Mouse (Mus musculus) forebrain, embryonic 14.5 days (tissue): ENCODE measurements around the gene Lypd6. TPM values are rescaled to one million over a fixed set of nuclear protein-coding genes. Genes with fewer than 3 reads are reported as not detected.

Experiments
- ATAC-seq: fragments of 200-750 bp; cut with Nextera tagmentation; 2 replicates; pipeline ENCODE4 v1.8.0; 2017; ENCODE audit warnings: mild to moderate bottlenecking, moderate library complexity
- DNase-seq: peaks from one replicate; pipeline ENCODE4 v3.0.0-alpha.2; 2015; ENCODE audit warnings: low spot score
- H3K27ac ChIP-seq: fragments of 300-500 bp; sonication (generic); 2 replicates; pipeline ENCODE4 v1.5.1; 2014; ENCODE audit warnings: low read depth, mild to moderate bottlenecking, control low read depth, low read length, moderate library complexity
- H3K27me3 ChIP-seq: fragments of 300-500 bp; sonication (generic); replicated peaks from 2 replicates; pipeline ENCODE4 v1.6.1; 2014; ENCODE audit warnings: low read length, control low read depth, mixed read lengths; ENCODE audit not compliant: control insufficient read depth, insufficient read depth
- H3K36me3 ChIP-seq: fragments of 300-500 bp; sonication (generic); 2 replicates; pipeline ENCODE4 v1.6.1; 2014; ENCODE audit warnings: low read length, control low read depth; ENCODE audit not compliant: control insufficient read depth, insufficient read depth
- H3K4me1 ChIP-seq: fragments of 300-500 bp; sonication (generic); 2 replicates; pipeline ENCODE4 v1.6.1; 2014; ENCODE audit warnings: antibody characterized with exemption, low read length, control low read depth; ENCODE audit not compliant: control insufficient read depth, insufficient read depth
- H3K4me2 ChIP-seq: fragments of 300-500 bp; sonication (generic); 2 replicates; pipeline ENCODE4 v1.6.1; 2014; ENCODE audit warnings: mild to moderate bottlenecking, control low read depth, low read length
- H3K4me3 ChIP-seq: fragments of 300-500 bp; sonication (generic); 2 replicates; pipeline ENCODE4 v1.5.1; 2014; ENCODE audit warnings: low read depth, low read length, control low read depth
- H3K9ac ChIP-seq: fragments of 300-500 bp; sonication (generic); 2 replicates; pipeline ENCODE4 v1.6.1; 2014; ENCODE audit warnings: mild to moderate bottlenecking, low read length, control low read depth, moderate library complexity
- H3K9me3 ChIP-seq: fragments of 300-500 bp; sonication (generic); replicated peaks from 2 replicates; pipeline ENCODE4 v1.6.1; 2016; ENCODE audit warnings: low read length, control low read depth, mixed read lengths; ENCODE audit not compliant: control insufficient read depth
- WGBS: fragments of 180-500 bp; shearing (Covaris S2); extraction: QIAGEN DNeasy Blood & Tissue Kit; methylation state at CpG from one replicate; pipeline ENCODE4 v1.1.7; 2014; 5-methylcytosine and 5-hydroxymethylcytosine counted together
- polyA plus RNA-seq: library from polyadenylated mRNA; unstranded; fragments of >200 nt; fragmentation: Nextera tagmentation; extraction: Ambion mirVana; gene quantifications from 2 replicates; pipeline ENCODE4 v1.2.1, GENCODE M21; 2014

Gene Lypd6
- polyA plus RNA-seq, 1 experiment from 2014 or later = 16.5 TPM

- Histone ChIP-seq H3K9ac (no peak overlapping the region), H3K36me3 (no peaks in the 10 kb centered on the region), H3K9me3 (no peaks in the 10 kb centered on the region), H3K4me1 (no peaks in the 10 kb centered on the region; the same call in 1 of the 2 replicates), H3K27me3 (no peaks in the 10 kb centered on the region), H3K4me3 (no peak overlapping the region), H3K27ac (no peak overlapping the region), H3K4me2 (no peak overlapping the region)
- peak; percentile 32 for DNase-seq
- ATAC-seq = peak; percentile 69
- 39% methylated on average over 12 of the region's 12 CpGs for WGBS
Measured at GRCm38 (mm10) chr2:50173730-50174528, 107.7 kb downstream of the Lypd6 start.

GRCm38 (mm10) chr2:50175709-50176108, 109.5 kb downstream of the Lypd6 start:
- ATAC-seq = no peak
- WGBS = 66% methylated on average over 4 of the region's 4 CpGs
- Histone ChIP-seq H3K27ac (no peak overlapping the region), H3K9me3 (no peaks in the 10 kb centered on the region), H3K4me1 (no peaks in the 10 kb centered on the region; the same call in 1 of the 2 replicates), H3K27me3 (no peaks in the 10 kb centered on the region), H3K4me2 (no peak overlapping the region), H3K9ac (no peak overlapping the region), H3K4me3 (no peak overlapping the region), H3K36me3 (no peaks in the 10 kb centered on the region)
- DNase-seq = no peak

- Histone ChIP-seq H3K4me2 (no peak overlapping the region), H3K27me3 (no peaks in the 10 kb centered on the region), H3K4me3 (no peak overlapping the region), H3K9ac (no peak overlapping the region), H3K27ac (no peak overlapping the region), H3K4me1 (no peaks in the 10 kb centered on the region; the same call in 1 of the 2 replicates), H3K9me3 (no peaks in the 10 kb centered on the region), H3K36me3 (no peaks in the 10 kb centered on the region)
- WGBS = 63% methylated on average over 5 of the region's 5 CpGs
- peak; percentile 59 for DNase-seq
- ATAC-seq = peak; percentile 65; the same call in 1 of the 2 replicates
Measured at GRCm38 (mm10) chr2:50179164-50179563, 112.9 kb downstream of the Lypd6 start.

- H3K27me3 ChIP-seq = no peaks in the 10 kb centered on the region
- H3K4me1 ChIP-seq = no peaks in the 10 kb centered on the region
- WGBS = 92% methylated on average over 3 of the region's 3 CpGs
- H3K9me3 ChIP-seq = no peaks in the 10 kb centered on the region
- no peak for ATAC-seq
- H3K36me3 ChIP-seq = no peaks in the 10 kb centered on the region
- H3K4me2 ChIP-seq = no peak overlapping the region
- H3K27ac ChIP-seq = no peak overlapping the region
- no peak for DNase-seq
- H3K4me3 ChIP-seq = no peak overlapping the region
- no peak overlapping the region for H3K9ac ChIP-seq
Measured at GRCm38 (mm10) chr2:50180423-50180822, 114.2 kb downstream of the Lypd6 start.

GRCm38 (mm10) chr2:50181332-50181731, 115.1 kb downstream of the Lypd6 start:
- DNase-seq (no peak), ATAC-seq (no peak)
- Histone ChIP-seq H3K4me3 (no peak overlapping the region), H3K4me1 (no peaks in the 10 kb centered on the region), H3K9me3 (no peaks in the 10 kb centered on the region), H3K27ac (no peak overlapping the region), H3K9ac (no peak overlapping the region), H3K27me3 (no peaks in the 10 kb centered on the region), H3K36me3 (no peaks in the 10 kb centered on the region), H3K4me2 (no peak overlapping the region)
- WGBS = 82% methylated on average over 3 of the region's 3 CpGs

- 0 out of 2 replicates have a peak, but pooled peaks cover 3% of the 10 kb centered on the region for H3K4me1 ChIP-seq
- no peak for ATAC-seq
- H3K36me3 ChIP-seq = no peaks in the 10 kb centered on the region
- no peak overlapping the region for H3K9ac ChIP-seq
- H3K4me2 ChIP-seq = peak overlapping the region; percentile 1; the same call in 1 of the 2 replicates
- no peaks in the 10 kb centered on the region for H3K27me3 ChIP-seq
- peak; percentile 39 for DNase-seq
- no peak overlapping the region for H3K27ac ChIP-seq
- no peaks in the 10 kb centered on the region for H3K9me3 ChIP-seq
- 30% methylated on average over 12 of the region's 12 CpGs for WGBS
- H3K4me3 ChIP-seq = no peak overlapping the region
Measured at GRCm38 (mm10) chr2:50186711-50187405, 120.6 kb downstream of the Lypd6 start.

- H3K27ac ChIP-seq = no peak overlapping the region
- 87% methylated on average over 3 of the region's 3 CpGs for WGBS
- no peaks in the 10 kb centered on the region for H3K36me3 ChIP-seq
- no peak overlapping the region for H3K9ac ChIP-seq
- no peaks in the 10 kb centered on the region for H3K9me3 ChIP-seq
- no peak for DNase-seq
- no peaks in the 10 kb centered on the region for H3K27me3 ChIP-seq
- no peak overlapping the region for H3K4me2 ChIP-seq
- ATAC-seq = no peak
- no peak overlapping the region for H3K4me3 ChIP-seq
- 0 out of 2 replicates have a peak, but pooled peaks cover 3% of the 10 kb centered on the region for H3K4me1 ChIP-seq
Measured at GRCm38 (mm10) chr2:50188856-50189255, 122.6 kb downstream of the Lypd6 start.

GRCm38 (mm10) chr2:50196681-50197080, 130.5 kb downstream of the Lypd6 start:
- H3K9ac ChIP-seq = no peak overlapping the region
- 0 out of 2 replicates have a peak, but pooled peaks cover 4% of the 10 kb centered on the region for H3K4me1 ChIP-seq
- no peak overlapping the region for H3K4me3 ChIP-seq
- H3K9me3 ChIP-seq = no peaks in the 10 kb centered on the region
- ATAC-seq (peak; percentile 52; the same call in 1 of the 2 replicates), DNase-seq (peak; percentile 66)
- H3K4me2 ChIP-seq = no peak overlapping the region
- H3K27ac ChIP-seq = no peak overlapping the region
- H3K36me3 ChIP-seq = no peaks in the 10 kb centered on the region
- WGBS = 62% methylated on average over 1 of the region's 1 CpGs
- H3K27me3 ChIP-seq = no peaks in the 10 kb centered on the region

- DNase-seq (no peak), ATAC-seq (no peak)
- Histone ChIP-seq H3K4me3 (no peak overlapping the region), H3K4me2 (no peak overlapping the region), H3K27me3 (no peaks in the 10 kb centered on the region), H3K9me3 (no peaks in the 10 kb centered on the region), H3K36me3 (no peaks in the 10 kb centered on the region), H3K4me1 (0 out of 2 replicates have a peak, but pooled peaks cover 4% of the 10 kb centered on the region), H3K27ac (no peak overlapping the region), H3K9ac (no peak overlapping the region)
- 86% methylated on average over 4 of the region's 4 CpGs for WGBS
Measured at GRCm38 (mm10) chr2:50197801-50198200, 131.6 kb downstream of the Lypd6 start.
